8 mouse cellular contexts compared by ENCODE assay signal in the genomic region with DNA sequence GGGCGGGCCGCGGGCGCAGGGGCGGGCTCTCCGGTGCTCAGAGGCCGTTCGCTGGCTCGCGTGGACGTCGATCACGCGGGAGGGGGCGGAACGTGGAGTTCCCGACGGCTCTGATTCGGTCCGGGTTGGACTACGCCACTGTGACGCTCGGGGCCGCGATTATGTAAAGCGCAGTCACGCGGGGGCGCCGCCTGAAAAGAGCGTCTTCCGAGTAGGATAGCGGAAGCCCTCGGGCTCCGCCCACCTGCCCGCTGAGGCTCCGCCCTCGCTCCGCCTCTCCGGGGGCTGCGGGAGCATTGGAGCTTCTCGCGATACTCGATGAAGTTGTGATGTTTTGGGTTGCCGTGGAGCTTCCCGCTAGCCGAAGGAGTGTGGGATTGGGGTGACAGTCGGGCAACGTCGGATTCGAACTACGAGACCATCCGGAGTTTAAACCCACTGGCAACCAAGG. TPM values are rescaled to one million over a fixed set of nuclear protein-coding genes. Genes with fewer than 3 reads are reported as not detected.
DNase-seq lines count a peak whose midpoint lies in the region; ATAC-seq lines count a peak whose summit lies in the region.

A gene (minus strand): TSS at position 1 of the 451 bp plus-strand sequence.

- ATAC-seq in megakaryocyte progenitor cell, adult 5-6 weeks (replicated peaks; ENCODE audit: poor library complexity) = peak; percentile 94

- peak; percentile 99 for DNase-seq in adipocyte (ENCODE audit: low spot score)
- peak; percentile 100 for DNase-seq in embryo, embryonic 10 days (ENCODE audit: low spot score)
- DNase-seq in gastrocnemius, postnatal 10 days = peak; percentile 99
- DNase-seq in induced T-regulatory cell, adult 2 months (ENCODE audit: low read depth) = peak; percentile 100
- peak; percentile 100 for DNase-seq in left cerebral cortex, adult 9 months (ENCODE audit: low spot score in 2 of 2)
- peak; percentile 100 for DNase-seq in right cerebral cortex, postnatal 14 days
- DNase-seq in urinary bladder, postnatal 36 days (ENCODE audit: low spot score in 2 of 2) = peak; percentile 100

RNA-seq across cellular contexts. Expression of the gene that starts here (rescaled TPM):
- 10 to 100 TPM; 24.6 to 27.4 TPM for total RNA-seq in gastrocnemius, postnatal 10 days (2021)
- total RNA-seq in megakaryocyte progenitor cell, adult 5-6 weeks (2015) = 17.9 and 18.0 TPM in 2 replicates
- total RNA-seq in megakaryocyte progenitor cell, adult 5-6 weeks (2017) = 31.5 and 42.0 TPM in 2 replicates

Comparison
In these comparisons a context has a peak if more than half of its experiments do, and no peak if none do; other contexts are left out.
1. Peak in every context shown above with its lines: DNase-seq and ATAC-seq.